Mouse (Mus musculus) megakaryocyte, embryonic 14.5 days (primary cell): Measurements from ENCODE around the gene Hdgfl1.

ENCODE experiments used
- FLI1 ChIP-seq: IDR thresholded peaks from 2 replicates; pipeline ENCODE4 v1.6.1; 2012; ENCODE audit warnings: low read length, inconsistent platforms, mixed read lengths
- GATA1 ChIP-seq: IDR thresholded peaks from 3 replicates; pipeline ENCODE4 v1.6.1; 2012; ENCODE audit warnings: mixed read lengths, low read length, inconsistent platforms, borderline replicate concordance

- TF ChIP-seq GATA1 (no peak), FLI1 (no peak)
These were observed 541 bp downstream of the Hdgfl1 start for GRCm38 (mm10) chr13:26769424-26769823.
